ENCODE assay signal across 10 mouse cellular contexts in the genomic region with DNA sequence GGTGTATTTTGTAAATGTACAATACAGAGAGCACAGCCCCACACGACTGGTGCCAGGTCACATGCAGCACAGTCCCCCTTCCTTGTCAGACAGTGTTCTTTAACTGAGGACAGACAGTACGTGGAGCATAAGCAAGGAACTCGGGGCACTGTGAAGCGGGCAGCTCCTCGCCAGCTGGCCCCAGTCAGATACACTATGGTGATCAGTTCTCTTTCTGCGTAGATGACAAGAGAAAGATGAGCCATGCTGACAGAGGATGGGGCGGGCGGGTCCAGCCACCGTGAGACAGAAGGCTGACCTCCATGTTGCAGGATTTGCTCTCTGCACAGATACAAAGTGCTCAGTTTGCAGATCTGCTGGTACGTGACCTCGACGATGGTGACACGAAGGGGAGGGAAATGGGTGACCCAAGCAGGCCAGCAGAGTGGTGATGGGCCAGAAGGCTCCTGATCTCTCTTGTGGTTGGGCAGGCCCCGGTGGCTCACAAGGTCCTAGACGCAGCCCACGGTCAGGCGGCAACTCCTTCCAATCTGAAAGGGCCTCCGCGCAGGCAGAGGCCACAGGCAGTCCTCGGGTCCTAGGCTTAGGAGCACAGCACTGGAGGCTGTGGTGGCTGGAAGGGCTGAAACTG. TPM values are rescaled to one million over a fixed set of nuclear protein-coding genes. Genes with fewer than 3 reads are reported as not detected.
DNase-seq lines count a peak whose midpoint lies in the region; ATAC-seq lines count a peak whose summit lies in the region.
"Had no signal": no experiment of that assay in that cellular context is flagged by ENCODE, and none has a peak within 500 bp of the region (broad histone marks: within the 10 kb centered on the region; RNA-seq: fewer than 3 reads in every experiment).

No protein-coding gene starts in this region.

- peaks cover 48% of the 10 kb centered on the region for H3K36me3 ChIP-seq in forebrain, embryonic 10.5 days (replicated peaks)
- H3K36me3 ChIP-seq in forebrain, embryonic 16.5 days (ENCODE audit: control insufficient read depth, insufficient read depth) = peaks cover 2% of the 10 kb centered on the region; the same call in 1 of the 2 replicates
- H3K36me3 ChIP-seq in limb, embryonic 12.5 days = peaks cover 46% of the 10 kb centered on the region
- H3K36me3 ChIP-seq in limb, embryonic 10.5 days = peaks cover 24% of the 10 kb centered on the region
- H3K36me3 ChIP-seq in hindbrain, embryonic 16.5 days (ENCODE audit: control insufficient read depth, insufficient read depth, low read length) = peaks cover 16% of the 10 kb centered on the region

- no peak overlapping the region for H3K9ac ChIP-seq in forebrain, embryonic 16.5 days (replicated peaks; ENCODE audit: low read depth, low read length)
- H3K9ac ChIP-seq in limb, embryonic 12.5 days (replicated peaks) = no peak overlapping the region
- H3K9ac ChIP-seq in hindbrain, embryonic 16.5 days (ENCODE audit: low read depth, low read length) = no peak overlapping the region

- no peak for DNase-seq in forebrain, embryonic 10.5 days (ENCODE audit: extremely low spot score, low spot score)
- DNase-seq in limb, embryonic 10.5 days (ENCODE audit: low spot score) = no peak
- no peak for DNase-seq in left cerebral cortex, adult 18-20 months (ENCODE audit: low spot score in 2 of 2)
- DNase-seq: cerebellum, adult 9-10 months; heart, postnatal 14 days had no signal

- no peaks in the 10 kb centered on the region for H3K9me3 ChIP-seq in forebrain, embryonic 10.5 days
- H3K9me3 ChIP-seq in forebrain, embryonic 16.5 days (ENCODE audit: control insufficient read depth, low read length) = no peaks in the 10 kb centered on the region
- H3K9me3 ChIP-seq in limb, embryonic 12.5 days = no peaks in the 10 kb centered on the region
- no peaks in the 10 kb centered on the region for H3K9me3 ChIP-seq in limb, embryonic 10.5 days (replicated peaks)
- H3K9me3 ChIP-seq in hindbrain, embryonic 16.5 days (ENCODE audit: control insufficient read depth, low read length) = no peaks in the 10 kb centered on the region

- H3K4me3 ChIP-seq in forebrain, embryonic 10.5 days = no peak overlapping the region
- H3K4me3 ChIP-seq in forebrain, embryonic 16.5 days (replicated peaks; ENCODE audit: low read length) = no peak overlapping the region
- H3K4me3 ChIP-seq in limb, embryonic 12.5 days (replicated peaks) = no peak overlapping the region
- H3K4me3 ChIP-seq in limb, embryonic 10.5 days = no peak overlapping the region
- no peak overlapping the region for H3K4me3 ChIP-seq in hindbrain, embryonic 16.5 days (ENCODE audit: low read length)

- H3K27me3 ChIP-seq in forebrain, embryonic 10.5 days (ENCODE audit: poor library complexity, severe bottlenecking) = no peaks in the 10 kb centered on the region
- H3K27me3 ChIP-seq in forebrain, embryonic 16.5 days (replicated peaks; ENCODE audit: control insufficient read depth, insufficient read depth, low read length) = no peaks in the 10 kb centered on the region
- H3K27me3 ChIP-seq in limb, embryonic 12.5 days = no peaks in the 10 kb centered on the region
- no peaks in the 10 kb centered on the region for H3K27me3 ChIP-seq in limb, embryonic 10.5 days (ENCODE audit: low read depth, poor library complexity, severe bottlenecking)
- H3K27me3 ChIP-seq in hindbrain, embryonic 16.5 days (replicated peaks; ENCODE audit: control insufficient read depth, insufficient read depth, low read length) = no peaks in the 10 kb centered on the region

- peak overlapping the region; percentile 25; the same call in 1 of the 2 replicates for H3K27ac ChIP-seq in forebrain, embryonic 10.5 days
- no peak overlapping the region for H3K27ac ChIP-seq in forebrain, embryonic 16.5 days (ENCODE audit: low read length)
- H3K27ac ChIP-seq in limb, embryonic 12.5 days = no peak overlapping the region
- H3K27ac ChIP-seq in limb, embryonic 10.5 days = no peak overlapping the region
- 0 out of 2 replicates have a peak overlapping the region, but pooled peaks have one; percentile 24 for H3K27ac ChIP-seq in hindbrain, embryonic 16.5 days (ENCODE audit: low read depth, low read length)

- H3K4me1 ChIP-seq in forebrain, embryonic 10.5 days = 0 out of 2 replicates have a peak, but pooled peaks cover 2% of the 10 kb centered on the region
- H3K4me1 ChIP-seq in forebrain, embryonic 16.5 days (replicated peaks; ENCODE audit: control insufficient read depth, insufficient read depth, low read length) = no peaks in the 10 kb centered on the region
- no peaks in the 10 kb centered on the region for H3K4me1 ChIP-seq in limb, embryonic 12.5 days (replicated peaks)
- 0 out of 2 replicates have a peak, but pooled peaks cover 3% of the 10 kb centered on the region for H3K4me1 ChIP-seq in limb, embryonic 10.5 days
- H3K4me1 ChIP-seq in hindbrain, embryonic 16.5 days (ENCODE audit: control insufficient read depth, insufficient read depth, low read depth, low read length) = no peaks in the 10 kb centered on the region; the same call in 1 of the 2 replicates

- WGBS in forebrain, embryonic 10.5 days = 90% methylated on average over 20 of the region's 20 CpGs
- 91% methylated on average over 20 of the region's 20 CpGs for WGBS in forebrain, embryonic 16.5 days
- WGBS in limb, embryonic 12.5 days = 92% methylated on average over 20 of the region's 20 CpGs
- 92% methylated on average over 20 of the region's 20 CpGs for WGBS in limb, embryonic 10.5 days
- 81% methylated on average over 20 of the region's 20 CpGs for WGBS in hindbrain, embryonic 16.5 days

- H3K4me2 ChIP-seq in forebrain, embryonic 16.5 days (ENCODE audit: low read length) = no peak overlapping the region
- no peak overlapping the region for H3K4me2 ChIP-seq in limb, embryonic 12.5 days
- no peak overlapping the region for H3K4me2 ChIP-seq in hindbrain, embryonic 16.5 days (ENCODE audit: low read length)

- no peak for ATAC-seq in forebrain, embryonic 16.5 days
- 0 out of 2 replicates have a peak, but pooled peaks have one; percentile 12 for ATAC-seq in limb, embryonic 12.5 days (ENCODE audit: insufficient number of reproducible peaks, insufficient read depth, low FRiP score, low TSS enrichment, low read depth)
- no peak for ATAC-seq in hindbrain, embryonic 16.5 days
- 0 out of 2 replicates have a peak, but pooled peaks have one; percentile 9 for ATAC-seq in megakaryocyte-erythroid progenitor cell, adult 5-6 weeks (replicated peaks; ENCODE audit: low FRiP score, low TSS enrichment, poor library complexity, severe bottlenecking)
- no peak for ATAC-seq in inflammation-experienced regulatory T-cells, adult 6 months

RNA-seq across cellular contexts. Expression of gene Slc41a3, which starts 56.0 kb away (rescaled TPM):
- 1.4 and 2.3 TPM in 2 replicates for polyA plus RNA-seq in forebrain, embryonic 10.5 days (2016; fragmentation: Nextera tagmentation; extraction: Ambion mirVana)
- polyA plus RNA-seq in forebrain, embryonic 16.5 days (2015; fragmentation: Nextera tagmentation; extraction: Ambion mirVana) = 2.4 and 3.3 TPM in 2 replicates
- polyA plus RNA-seq in limb, embryonic 12.5 days (2016; fragmentation: Nextera tagmentation; extraction: Ambion mirVana) = 2.1 and 2.7 TPM in 2 replicates
- polyA plus RNA-seq in limb, embryonic 10.5 days (2016; fragmentation: Nextera tagmentation; extraction: Ambion mirVana) = 1.6 and 2.4 TPM in 2 replicates
- polyA plus RNA-seq in hindbrain, embryonic 16.5 days (2015; fragmentation: Nextera tagmentation; extraction: Ambion mirVana) = 9.8 and 12.7 TPM in 2 replicates
- total RNA-seq in megakaryocyte-erythroid progenitor cell, adult 5-6 weeks (2014; fragmentation: Nextera tagmentation) = 31.4 and 38.5 TPM in 2 replicates
- total RNA-seq in megakaryocyte-erythroid progenitor cell, adult 5-6 weeks (2017) = 11.8 and 14.5 TPM in 2 replicates
- 1 to 10 TPM; 4.4 to 5.0 TPM for total RNA-seq in left cerebral cortex, adult 18-20 months (2021)
- 1 to 10 TPM; 2.8 to 5.6 (median 3.1) TPM for polyA plus RNA-seq in inflammation-experienced regulatory T-cells, adult 6 months (2017; shearing (Covaris generic))

Comparison
In these comparisons a context has a peak if more than half of its experiments do, and no peak if none do; other contexts are left out.
1. H3K27ac ChIP-seq: peak in forebrain, embryonic 10.5 days (single experiment) and hindbrain, embryonic 16.5 days (single experiment); none in forebrain, embryonic 16.5 days (single experiment), limb, embryonic 12.5 days (single experiment) and limb, embryonic 10.5 days (single experiment).
2. ATAC-seq: peak in limb, embryonic 12.5 days (single experiment) and megakaryocyte-erythroid progenitor cell, adult 5-6 weeks (single experiment); none in forebrain, embryonic 16.5 days (single experiment), hindbrain, embryonic 16.5 days (single experiment) and inflammation-experienced regulatory T-cells, adult 6 months (single experiment).